Mouse (Mus musculus) midbrain, embryonic 16.5 days (tissue): ENCODE measurements around the gene Slc7a4. TPM values are rescaled to one million over a fixed set of nuclear protein-coding genes. Genes with fewer than 3 reads are reported as not detected.
"Not testable (repeated sequence)": the region's sequence is repeated elsewhere in the genome, so short reads cannot be mapped to it uniquely, and the experiment has no call there.

Experiments used
- ATAC-seq: fragments of 200-750 bp; cut with Nextera tagmentation; 2 replicates; pipeline ENCODE4 v1.8.0; 2017; ENCODE audit warnings: moderate TSS enrichment
- H3K27ac ChIP-seq: fragments of 300-500 bp; sonication (generic); 2 replicates; pipeline ENCODE4 v1.5.1; 2014; ENCODE audit warnings: mild to moderate bottlenecking, low read length, mixed read lengths
- H3K27me3 ChIP-seq: fragments of 300-500 bp; sonication (generic); 2 replicates; pipeline ENCODE4 v1.6.1; 2014; ENCODE audit warnings: low read depth, low read length, mixed read lengths; ENCODE audit not compliant: control insufficient read depth, insufficient read depth
- H3K36me3 ChIP-seq: fragments of 300-500 bp; sonication (generic); 2 replicates; pipeline ENCODE4 v1.6.1; 2014; ENCODE audit warnings: mild to moderate bottlenecking, low read length, moderate library complexity, mixed read lengths; ENCODE audit not compliant: control insufficient read depth, insufficient read depth
- H3K4me1 ChIP-seq: fragments of 300-500 bp; sonication (generic); 2 replicates; pipeline ENCODE4 v1.6.1; 2014; ENCODE audit warnings: mild to moderate bottlenecking, low read length, mixed read lengths; ENCODE audit not compliant: control insufficient read depth, insufficient read depth
- H3K4me2 ChIP-seq: fragments of 300-500 bp; sonication (generic); 2 replicates; pipeline ENCODE4 v1.6.1; 2014; ENCODE audit warnings: mild to moderate bottlenecking, low read length, mixed read lengths
- H3K4me3 ChIP-seq: fragments of 300-500 bp; sonication (generic); 2 replicates; pipeline ENCODE4 v1.5.1; 2014; ENCODE audit warnings: low read depth, mild to moderate bottlenecking, low read length, moderate library complexity, mixed read lengths
- H3K9ac ChIP-seq: fragments of 300-500 bp; sonication (generic); 2 replicates; pipeline ENCODE4 v1.6.1; 2014; ENCODE audit warnings: low read depth, low read length, mixed read lengths
- H3K9me3 ChIP-seq: fragments of 300-500 bp; sonication (generic); replicated peaks from 2 replicates; pipeline ENCODE4 v1.6.1; 2014; ENCODE audit warnings: mild to moderate bottlenecking, low read length, mixed read lengths; ENCODE audit not compliant: control insufficient read depth, poor library complexity, severe bottlenecking
- WGBS: fragments of 180-500 bp; shearing (Covaris S2); extraction: QIAGEN DNeasy Blood & Tissue Kit; methylation state at CpG from one replicate; pipeline ENCODE4 v1.1.7; 2014; 5-methylcytosine and 5-hydroxymethylcytosine counted together
- polyA plus RNA-seq: library from polyadenylated mRNA; unstranded; fragments of >200 nt; fragmentation: Nextera tagmentation; extraction: Ambion mirVana; gene quantifications from 2 replicates; pipeline ENCODE4 v1.2.1, GENCODE M21; 2015

Slc7a4 gene
- polyA plus RNA-seq, 1 experiment from 2014 or later = 49.5 TPM

- H3K4me1 ChIP-seq, H3K27ac ChIP-seq, H3K4me2 ChIP-seq, H3K9me3 ChIP-seq, H3K4me3 ChIP-seq, H3K27me3 ChIP-seq, ATAC-seq, H3K9ac ChIP-seq, H3K36me3 ChIP-seq: not testable (repeated sequence)
- WGBS = 90% methylated on average over 6 of the region's 6 CpGs
Observed at GRCm38 (mm10) chr16:17614740-17615139, 31.7 kb upstream of the Slc7a4 start.

GRCm38 (mm10) chr16:17611383-17611782 is 28.4 kb upstream of the Slc7a4 start:
- Histone ChIP-seq H3K27me3 (no peaks in the 10 kb centered on the region), H3K4me1 (no peaks in the 10 kb centered on the region), H3K9ac (no peak overlapping the region), H3K36me3 (no peaks in the 10 kb centered on the region), H3K4me3 (no peak overlapping the region), H3K4me2 (no peak overlapping the region), H3K9me3 (no peaks in the 10 kb centered on the region), H3K27ac (no peak overlapping the region)
- ATAC-seq = no peak
- WGBS = 69% methylated on average over 4 of the region's 4 CpGs

- no peak overlapping the region for H3K4me2 ChIP-seq
- no peak overlapping the region for H3K27ac ChIP-seq
- ATAC-seq = no peak
- no peaks in the 10 kb centered on the region for H3K4me1 ChIP-seq
- H3K9ac ChIP-seq = no peak overlapping the region
- no peaks in the 10 kb centered on the region for H3K9me3 ChIP-seq
- 76% methylated on average over 5 of the region's 5 CpGs for WGBS
- no peaks in the 10 kb centered on the region for H3K27me3 ChIP-seq
- H3K4me3 ChIP-seq = no peak overlapping the region
- no peaks in the 10 kb centered on the region for H3K36me3 ChIP-seq
Observed at GRCm38 (mm10) chr16:17605684-17606083, 22.7 kb upstream of the Slc7a4 start.

GRCm38 (mm10) chr16:17604941-17605340 is 21.9 kb upstream of the Slc7a4 start:
- WGBS = 40% methylated on average over 4 of the region's 4 CpGs
- H3K4me1 ChIP-seq = no peaks in the 10 kb centered on the region

GRCm38 (mm10) chr16:17600944-17601562 is 18.0 kb upstream of the Slc7a4 start:
- no peak for ATAC-seq
- no peaks in the 10 kb centered on the region for H3K9me3 ChIP-seq
- H3K9ac ChIP-seq = no peak overlapping the region
- no peaks in the 10 kb centered on the region for H3K4me1 ChIP-seq
- no peaks in the 10 kb centered on the region for H3K36me3 ChIP-seq
- no peak overlapping the region for H3K4me2 ChIP-seq
- H3K4me3 ChIP-seq = no peak overlapping the region
- no peak overlapping the region for H3K27ac ChIP-seq
- WGBS = 65% methylated on average over 3 of the region's 3 CpGs
- no peaks in the 10 kb centered on the region for H3K27me3 ChIP-seq

More at GRCm38 (mm10) chr16:17604941-17605340, 21.9 kb upstream of the Slc7a4 start:
- Histone ChIP-seq H3K9ac (no peak overlapping the region), H3K4me3 (no peak overlapping the region), H3K9me3 (no peaks in the 10 kb centered on the region), H3K27ac (no peak overlapping the region), H3K4me2 (no peak overlapping the region), H3K36me3 (no peaks in the 10 kb centered on the region), H3K27me3 (no peaks in the 10 kb centered on the region)
- ATAC-seq = no peak

GRCm38 (mm10) chr16:17590731-17591130 is 7.7 kb upstream of the Slc7a4 start:
- no peak for ATAC-seq

GRCm38 (mm10) chr16:17584555-17584954 is 1.5 kb upstream of the Slc7a4 start:
- no peaks in the 10 kb centered on the region for H3K27me3 ChIP-seq
- no peak overlapping the region for H3K4me2 ChIP-seq
- H3K9ac ChIP-seq = no peak overlapping the region
- H3K27ac ChIP-seq = no peak overlapping the region
- no peak for ATAC-seq
- no peaks in the 10 kb centered on the region for H3K9me3 ChIP-seq
- no peak overlapping the region for H3K4me3 ChIP-seq
- H3K4me1 ChIP-seq = no peaks in the 10 kb centered on the region
- H3K36me3 ChIP-seq = no peaks in the 10 kb centered on the region
- WGBS = 84% methylated on average over 7 of the region's 7 CpGs

More at GRCm38 (mm10) chr16:17590731-17591130, 7.7 kb upstream of the Slc7a4 start:
- Histone ChIP-seq H3K4me1 (no peaks in the 10 kb centered on the region), H3K9me3 (no peaks in the 10 kb centered on the region), H3K4me2 (no peak overlapping the region), H3K36me3 (no peaks in the 10 kb centered on the region), H3K9ac (no peak overlapping the region), H3K27me3 (no peaks in the 10 kb centered on the region), H3K4me3 (no peak overlapping the region), H3K27ac (no peak overlapping the region)
- 53% methylated on average over 2 of the region's 2 CpGs for WGBS

- H3K27me3 ChIP-seq = 0 out of 2 replicates have a peak, but pooled peaks cover 4% of the 10 kb centered on the region
- 15% methylated on average over 8 of the region's 8 CpGs for WGBS
- H3K4me3 ChIP-seq = peak overlapping the region; percentile 51
- H3K4me2 ChIP-seq = peak overlapping the region; percentile 53
- H3K9me3 ChIP-seq = no peaks in the 10 kb centered on the region
- 0 out of 2 replicates have a peak, but pooled peaks have one; percentile 9 for ATAC-seq
- no peaks in the 10 kb centered on the region for H3K36me3 ChIP-seq
- no peak overlapping the region; the same call in 1 of the 2 replicates for H3K27ac ChIP-seq
- peaks cover 6% of the 10 kb centered on the region; the same call in 1 of the 2 replicates for H3K4me1 ChIP-seq
- peak overlapping the region; percentile 73 for H3K9ac ChIP-seq
Observed at GRCm38 (mm10) chr16:17576825-17577215, 6.2 kb downstream of the Slc7a4 start.

GRCm38 (mm10) chr16:17575870-17576824 is 6.9 kb downstream of the Slc7a4 start:
- peak overlapping the region; percentile 53 for H3K4me2 ChIP-seq
- H3K36me3 ChIP-seq = no peaks in the 10 kb centered on the region
- 0 out of 2 replicates have a peak, but pooled peaks cover 4% of the 10 kb centered on the region for H3K27me3 ChIP-seq
- peak; percentile 93 for ATAC-seq
- peaks cover 6% of the 10 kb centered on the region; the same call in 1 of the 2 replicates for H3K4me1 ChIP-seq
- peak overlapping the region; percentile 53 for H3K27ac ChIP-seq
- peak overlapping the region; percentile 51 for H3K4me3 ChIP-seq
- no peaks in the 10 kb centered on the region for H3K9me3 ChIP-seq
- peak overlapping the region; percentile 73 for H3K9ac ChIP-seq
- WGBS = 13% methylated on average over 44 of the region's 45 CpGs
